Mouse (Mus musculus) bone marrow, adult 2 months (tissue): ENCODE measurements around the gene Mrpl39.

ENCODE experiments used
- CTCF ChIP-seq: fragments of 200-500 bp; IDR thresholded peaks from 2 replicates; pipeline ENCODE4 v1.5.1; 2011; ENCODE audit warnings: low read length, control low read depth; ENCODE audit not compliant: control insufficient read depth, insufficient read depth
- POLR2A ChIP-seq: fragments of 200-500 bp; IDR thresholded peaks from 2 replicates; pipeline ENCODE4 v1.6.1; 2011; ENCODE audit warnings: low read depth, mild to moderate bottlenecking, control low read depth, low read length, borderline replicate concordance; ENCODE audit not compliant: control insufficient read depth

DNA sequence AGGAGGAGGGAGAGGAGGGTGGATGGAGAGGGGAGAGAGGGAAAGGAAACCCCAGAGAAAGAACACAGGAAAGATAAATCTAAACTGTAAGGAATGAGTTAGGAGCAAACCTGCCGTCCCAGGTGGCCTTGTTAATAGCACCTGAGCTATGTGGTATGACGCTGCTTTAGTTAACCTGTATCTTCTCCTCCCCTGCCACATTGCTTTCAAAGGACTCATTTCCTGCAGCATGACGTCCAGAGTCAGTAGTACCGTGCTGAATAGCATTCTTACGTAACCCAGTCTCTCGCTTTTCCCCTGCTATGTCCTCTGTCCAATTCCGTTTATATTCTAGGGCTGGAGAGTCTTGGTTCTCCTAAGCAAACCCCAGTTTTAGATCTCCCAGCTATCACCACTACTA, 35.3 kb upstream of the Mrpl39 start:
- no peak for TF ChIP-seq POLR2A
- TF ChIP-seq CTCF = no peak
